Mouse (Mus musculus): ENCODE measurements around the gene Ap1m2.
"Not testable (repeated sequence)": the region's sequence is repeated elsewhere in the genome, so short reads cannot be mapped to it uniquely, and the experiment has no call there.

Gene Ap1m2

DNA sequence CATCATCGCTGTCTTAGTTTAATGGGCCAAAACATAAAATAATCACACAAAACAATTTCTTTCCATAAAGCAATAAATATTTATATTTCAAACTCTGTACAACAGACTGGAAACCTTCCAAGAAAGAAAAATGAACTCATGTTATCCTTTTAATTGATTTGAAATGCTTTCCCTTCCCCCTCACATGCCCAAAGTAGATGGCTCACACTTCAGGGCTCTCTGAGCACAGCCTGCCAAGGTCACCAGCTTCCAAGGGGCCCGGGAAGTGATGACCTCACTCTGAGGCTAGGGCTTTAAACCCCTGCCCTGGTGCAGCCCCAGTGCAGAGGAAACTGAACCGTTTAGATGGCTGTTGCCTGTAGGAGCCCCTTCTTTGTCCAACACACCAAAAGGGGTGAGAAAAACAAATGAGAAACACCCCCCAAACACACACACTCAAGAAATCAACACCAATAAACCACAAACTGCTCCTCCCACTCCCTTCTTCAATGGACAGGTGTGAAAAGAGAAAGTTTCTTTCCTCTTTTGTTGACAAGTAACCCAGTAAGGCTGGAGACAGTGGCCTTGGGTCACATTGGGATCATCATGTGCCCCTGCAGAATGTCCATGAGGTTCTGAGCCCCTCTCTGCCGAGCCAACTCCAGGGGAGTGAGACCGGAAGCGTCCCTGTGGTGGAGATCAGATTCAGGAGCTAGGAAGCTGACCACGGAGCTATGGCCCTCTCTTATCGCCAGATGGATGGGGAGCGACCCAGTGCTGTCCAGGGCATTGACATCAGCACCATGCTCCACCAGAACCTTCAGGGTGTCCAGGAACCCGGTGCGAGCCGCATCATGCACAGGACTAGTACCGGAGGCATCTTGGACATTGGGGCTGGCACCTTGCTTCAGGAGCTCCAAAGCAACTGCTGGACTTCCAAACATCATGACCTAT lies 23.5 kb downstream of the Ap1m2 start:
- DNase-seq, result peak; percentile 55 to 61

DNA sequence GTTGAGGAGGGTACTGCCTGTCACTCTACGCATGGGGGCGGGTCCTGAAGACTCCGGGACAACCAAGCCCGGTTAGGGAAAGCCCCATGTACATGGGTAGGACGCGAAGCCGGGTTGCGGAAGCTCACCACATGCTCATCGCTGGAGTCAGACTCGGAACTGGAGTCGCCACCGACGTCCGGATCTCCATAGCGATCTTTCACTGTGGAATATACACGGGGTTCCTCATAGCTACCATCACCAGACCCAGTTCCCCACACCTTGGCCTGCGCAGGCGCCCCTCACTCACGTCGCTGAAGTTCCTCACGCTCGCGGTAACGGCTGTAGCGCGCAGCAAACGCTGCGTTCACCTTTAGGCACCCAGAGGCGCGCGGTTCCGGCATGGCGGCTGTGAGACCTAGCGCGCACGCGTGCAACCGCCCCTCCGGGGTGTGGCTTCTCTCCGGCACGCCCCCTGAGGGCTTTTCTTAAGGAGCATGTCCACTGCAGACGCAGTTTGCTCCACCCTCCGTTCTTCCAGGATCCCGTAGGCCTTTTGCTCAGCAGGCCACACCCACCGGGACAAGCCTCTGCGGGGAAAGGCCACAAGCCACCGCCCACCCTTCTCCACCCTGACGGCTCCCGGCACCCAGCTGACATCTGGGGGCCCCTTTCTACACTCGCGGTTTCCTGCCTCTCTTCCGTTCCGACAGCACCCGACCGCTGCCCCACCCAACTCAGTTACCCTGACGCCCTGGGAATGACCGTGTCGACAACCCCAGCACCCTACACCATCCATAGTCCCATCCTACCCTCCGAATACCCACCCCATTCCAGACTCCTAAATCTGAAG lies 24.4 kb downstream of the Ap1m2 start, which contains the start of gene Kri1:
Gene Kri1, minus strand, starts transcription at position 399 of the 832 bp plus-strand sequence.
- peak; percentile 96 to 97 for DNase-seq

DNA sequence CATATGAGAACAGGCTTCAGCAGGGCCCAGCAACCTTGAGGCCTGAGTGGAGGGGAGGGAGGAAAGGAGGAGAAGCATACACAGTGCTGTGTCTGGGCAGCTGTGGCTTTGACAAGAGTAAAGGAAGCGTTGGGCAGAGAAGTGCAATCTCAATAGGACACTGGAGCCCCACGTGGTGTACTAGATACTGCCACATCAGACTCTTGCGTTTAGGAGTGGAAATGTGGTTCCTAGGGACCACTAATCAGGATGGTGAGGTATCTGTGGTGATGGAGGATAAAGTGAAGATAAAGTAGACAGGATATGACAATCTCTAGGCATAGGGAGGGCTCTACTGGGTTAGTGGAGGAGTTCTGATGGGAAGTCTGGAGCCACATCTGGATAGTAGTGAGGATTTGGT lies 25.4 kb downstream of the Ap1m2 start:
- no peak for DNase-seq

DNA sequence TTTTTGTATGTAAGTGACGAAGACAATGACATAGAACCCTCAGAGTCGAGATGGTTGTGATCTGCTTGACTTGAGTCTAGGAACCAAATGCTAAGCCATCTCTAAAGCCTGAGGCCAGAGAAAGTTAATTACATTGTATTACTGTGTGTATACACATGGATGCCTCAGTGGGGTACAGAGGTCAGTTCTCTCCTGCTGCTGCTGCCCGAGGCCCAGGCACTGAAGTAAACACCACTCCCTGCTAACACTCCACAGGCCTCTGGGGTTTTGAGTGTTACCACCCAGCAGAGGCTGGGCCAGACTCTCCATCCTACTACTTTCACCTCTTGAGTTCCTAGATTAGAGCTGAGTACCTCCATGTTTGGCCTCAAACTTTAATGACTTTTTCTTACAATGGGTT lies 28.1 kb downstream of the Ap1m2 start:
- no peak for DNase-seq

DNA sequence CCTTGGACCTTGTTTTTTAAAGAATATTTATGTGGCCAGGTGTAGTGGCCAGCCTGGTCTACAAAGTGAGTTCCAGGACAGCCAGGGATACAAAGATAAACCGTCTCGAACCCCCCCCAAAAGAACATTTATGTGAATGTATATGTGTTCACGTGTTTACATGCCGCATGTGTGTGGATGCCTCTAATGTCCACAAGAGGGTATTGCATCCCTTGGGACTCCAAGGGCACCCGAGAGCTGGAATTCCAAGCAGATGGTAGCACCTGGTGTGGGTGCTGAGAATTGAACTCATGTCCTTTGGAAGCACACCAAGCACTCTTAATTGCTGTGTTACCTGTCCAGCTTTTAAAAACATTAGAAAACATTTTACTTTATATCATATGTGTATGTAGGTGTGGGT lies 28.5 kb downstream of the Ap1m2 start:
- DNase-seq, result no peak

DNA sequence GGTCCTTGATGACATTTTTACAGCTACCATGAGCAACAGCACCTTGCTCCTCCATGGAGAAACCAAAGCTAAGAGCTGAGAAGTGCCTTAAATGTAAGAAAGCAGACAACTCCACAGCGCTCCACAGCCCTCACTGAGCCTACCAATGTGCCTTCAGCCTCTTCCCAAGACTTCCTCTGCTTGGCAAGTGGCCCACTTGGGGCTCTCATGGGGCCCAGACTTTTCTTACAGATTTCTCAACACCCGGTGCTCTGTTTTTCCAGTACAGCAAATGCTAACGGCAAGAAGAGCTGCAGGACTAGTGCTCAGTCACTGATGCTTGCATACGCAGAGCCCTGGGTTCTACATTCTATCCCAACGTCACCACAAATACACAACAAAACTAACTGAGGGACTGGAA lies 34.4 kb downstream of the Ap1m2 start:
- DNase-seq, result no peak

DNA sequence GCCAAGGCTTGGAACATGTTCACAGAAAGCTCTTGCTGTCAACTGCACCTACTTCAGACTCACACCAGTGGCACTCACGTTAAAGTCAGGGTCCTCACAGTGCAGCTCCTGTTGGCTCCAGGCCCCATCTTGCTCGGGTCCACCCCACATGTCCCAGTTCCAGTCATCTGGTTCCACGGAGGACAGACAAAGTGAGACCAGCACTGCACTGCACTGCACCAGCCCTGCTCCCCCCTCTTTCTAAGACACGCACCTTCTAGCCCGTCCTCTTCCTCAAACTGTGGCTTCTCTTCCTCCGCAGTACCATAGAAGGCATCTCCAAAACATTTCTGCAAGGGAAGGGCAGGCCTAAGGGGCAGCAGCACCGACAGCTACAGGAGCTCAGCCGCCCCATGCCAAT lies 35.8 kb downstream of the Ap1m2 start:
- DNase-seq, result no peak

DNA sequence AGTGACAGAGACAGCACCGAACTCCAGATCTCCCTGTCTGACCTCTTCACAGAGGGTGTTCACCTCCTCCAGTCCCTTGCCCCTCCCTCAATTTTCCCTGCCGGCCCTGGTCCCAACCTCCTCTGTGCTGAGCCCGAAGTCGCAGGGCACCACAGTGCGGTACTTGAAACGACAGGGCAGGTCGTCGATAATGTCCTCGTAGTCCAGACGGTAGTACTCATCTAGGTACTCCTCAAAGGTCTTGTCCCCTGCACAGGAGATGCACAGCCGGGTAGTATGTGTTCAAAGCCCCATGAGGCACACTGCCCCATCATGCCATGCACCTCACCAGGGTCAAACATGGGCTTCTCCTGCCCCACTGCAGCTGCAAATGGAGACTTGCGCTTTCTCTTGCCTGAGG lies 36.4 kb downstream of the Ap1m2 start:
- DNase-seq, result no peak

DNA sequence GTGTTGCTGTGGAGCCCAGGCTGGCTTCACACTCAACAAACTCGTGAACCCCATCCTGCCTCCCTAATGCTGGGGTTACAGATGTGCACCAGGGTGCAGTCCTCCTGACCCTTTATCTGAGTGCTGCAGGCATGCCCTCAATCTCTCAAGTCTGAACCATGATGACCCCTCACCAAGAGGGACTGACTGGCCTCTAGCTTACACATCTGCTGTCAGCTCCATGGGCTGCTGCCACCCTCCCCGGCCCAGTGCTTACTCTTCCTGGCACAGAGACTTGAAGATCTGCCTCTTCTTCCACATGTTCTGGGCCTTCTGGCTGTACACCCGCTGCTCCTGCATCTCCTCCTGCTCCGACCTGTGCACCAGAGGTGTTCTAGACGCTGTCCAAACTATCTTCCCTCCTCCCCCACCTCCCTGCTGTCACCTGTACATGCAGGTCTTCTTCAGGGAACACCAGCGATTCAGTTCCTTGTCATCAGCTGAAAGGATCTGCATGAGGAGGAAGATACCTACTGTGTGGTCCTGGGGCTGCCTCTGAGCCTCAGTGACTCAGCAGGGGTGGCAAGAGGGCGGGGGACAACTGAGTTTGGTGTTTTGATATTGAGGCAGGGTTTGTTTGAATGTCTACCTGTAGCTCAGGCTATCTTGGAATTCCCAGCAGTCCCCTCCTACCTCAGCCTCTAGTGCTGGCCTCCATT lies 37.0 kb downstream of the Ap1m2 start:
- no peak for DNase-seq

DNA sequence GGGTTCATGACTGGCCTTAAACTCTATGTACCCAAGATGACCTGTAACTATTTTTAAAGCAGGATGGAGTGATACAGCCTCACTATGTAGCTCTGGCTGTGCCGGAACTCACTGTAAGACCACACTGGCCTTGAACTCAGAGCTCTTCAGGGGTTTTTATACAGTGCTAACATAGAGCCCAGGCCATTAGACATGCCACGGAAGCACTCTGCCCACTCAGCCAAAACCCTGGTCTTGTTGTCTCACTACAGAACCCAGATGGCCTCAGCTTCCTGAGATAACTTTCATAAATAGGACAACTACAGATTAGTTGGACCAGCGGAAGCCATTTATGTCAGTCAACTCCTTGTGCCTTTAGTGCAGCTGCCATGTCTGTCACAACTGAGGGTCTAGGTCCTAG lies 37.8 kb downstream of the Ap1m2 start:
- no peak for DNase-seq

DNA sequence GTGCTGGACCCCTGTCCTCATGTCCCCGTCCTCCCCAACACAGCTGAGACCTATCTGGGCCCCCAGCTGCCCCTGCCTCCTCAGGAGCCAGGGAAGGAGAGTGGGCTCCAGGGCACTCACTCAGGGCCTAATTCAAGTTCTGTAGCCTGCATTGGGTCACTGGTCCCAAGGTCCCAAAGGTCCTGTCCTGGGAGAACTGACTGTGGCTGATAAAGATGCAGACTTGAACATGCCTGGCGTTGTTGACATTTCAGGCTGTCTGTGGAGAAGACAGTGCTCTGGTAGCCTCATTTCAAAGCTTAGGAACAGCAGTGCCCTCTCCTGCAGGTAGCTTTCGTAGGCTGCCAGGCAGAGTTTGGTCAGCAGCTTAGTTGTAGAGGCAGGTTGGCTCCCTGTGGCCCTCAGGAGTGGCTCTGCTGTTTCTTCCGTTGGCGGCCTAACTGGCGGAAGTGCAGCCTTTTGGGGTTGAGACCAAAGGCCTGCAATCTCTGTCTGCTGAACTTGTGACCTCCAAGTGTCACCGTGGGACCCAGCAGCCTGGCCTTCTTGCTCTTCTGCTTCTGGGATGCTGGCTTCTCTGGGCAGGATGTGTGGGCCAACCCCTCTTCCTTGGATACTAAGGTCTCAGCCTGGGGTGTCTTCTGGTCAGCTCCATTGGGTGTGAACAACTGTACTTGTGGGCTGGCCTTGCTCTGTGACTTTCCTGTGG lies 38.5 kb downstream of the Ap1m2 start:
- no peak for DNase-seq

DNA sequence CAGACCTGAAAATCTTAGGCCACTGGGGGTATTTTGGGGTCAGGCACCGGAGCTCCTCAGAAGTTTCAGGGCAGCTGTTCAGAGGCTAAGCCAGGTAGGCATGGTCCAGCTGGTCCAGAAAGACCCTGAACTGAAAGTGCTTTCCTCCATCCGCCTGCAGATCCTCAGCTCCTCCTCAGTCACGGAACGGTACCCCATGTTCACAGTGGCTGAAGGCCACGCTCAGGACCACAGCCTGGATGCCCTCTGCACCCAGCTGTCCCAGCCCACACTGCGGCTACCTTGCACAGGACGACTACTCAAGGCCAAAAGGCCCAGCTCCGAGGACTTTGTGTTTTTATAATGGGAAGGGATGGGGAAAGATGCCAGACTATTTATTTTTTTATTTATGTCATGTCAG lies 39.0 kb downstream of the Ap1m2 start:
- no peak for DNase-seq

DNA sequence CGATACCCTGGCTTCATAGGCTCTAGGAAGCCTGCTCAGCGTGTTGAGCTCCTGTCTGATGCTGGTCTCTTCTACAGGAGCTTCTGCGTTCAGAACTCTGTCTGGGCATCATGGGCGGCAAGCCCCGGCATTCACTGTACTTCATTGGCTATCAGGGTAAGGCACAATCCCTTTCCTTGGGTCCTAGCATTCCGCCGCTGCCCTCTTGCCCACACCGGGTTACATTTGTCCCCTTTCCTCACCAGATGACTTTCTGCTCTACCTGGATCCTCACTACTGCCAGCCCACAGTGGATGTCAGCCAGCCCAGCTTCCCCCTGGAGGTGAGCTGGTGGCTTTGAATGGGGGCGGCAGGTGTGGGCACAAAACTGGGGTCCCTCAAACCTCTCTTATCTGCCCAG lies 39.7 kb downstream of the Ap1m2 start:
- no peak for DNase-seq

DNA sequence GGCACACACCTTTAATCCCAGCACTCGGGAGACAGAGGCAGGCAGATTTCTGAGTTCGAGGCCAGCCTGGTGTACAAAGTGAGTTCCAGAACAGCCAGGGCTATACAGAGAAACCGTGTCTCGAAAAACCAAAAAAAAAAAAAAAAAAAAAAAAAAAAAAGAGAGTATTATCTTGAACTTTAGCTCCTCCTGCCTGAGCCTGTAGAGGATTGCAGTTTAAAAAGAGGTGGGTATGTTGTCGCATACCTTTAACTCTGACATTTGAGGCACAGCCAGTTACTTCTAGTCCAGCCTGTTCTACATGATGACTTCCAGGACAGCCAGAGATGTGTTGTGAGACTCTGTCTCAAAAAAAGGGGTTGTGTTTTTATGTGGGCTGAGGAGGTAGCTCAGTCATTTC lies 42.5 kb downstream of the Ap1m2 start:
- DNase-seq, result not testable (repeated sequence)

DNA sequence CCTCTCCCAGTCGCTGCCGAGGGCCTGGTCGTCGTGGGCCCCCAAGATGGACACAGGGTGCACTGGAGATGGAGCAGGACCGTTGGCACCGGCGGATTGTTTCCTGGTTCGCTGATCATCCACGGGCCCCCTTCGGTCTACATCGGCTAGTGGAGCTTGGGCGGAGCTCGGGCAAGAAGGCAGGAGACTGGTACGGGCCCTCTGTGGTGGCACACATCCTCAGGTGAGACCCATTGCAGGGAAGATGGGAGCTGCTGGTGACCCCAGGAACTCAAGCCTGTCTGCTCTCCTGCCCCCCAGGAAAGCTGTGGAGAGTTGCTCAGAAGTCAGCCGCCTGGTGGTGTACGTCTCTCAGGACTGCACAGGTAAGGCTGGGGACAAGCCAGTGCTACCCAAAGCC lies 43.8 kb downstream of the Ap1m2 start:
- DNase-seq, result no peak

DNA sequence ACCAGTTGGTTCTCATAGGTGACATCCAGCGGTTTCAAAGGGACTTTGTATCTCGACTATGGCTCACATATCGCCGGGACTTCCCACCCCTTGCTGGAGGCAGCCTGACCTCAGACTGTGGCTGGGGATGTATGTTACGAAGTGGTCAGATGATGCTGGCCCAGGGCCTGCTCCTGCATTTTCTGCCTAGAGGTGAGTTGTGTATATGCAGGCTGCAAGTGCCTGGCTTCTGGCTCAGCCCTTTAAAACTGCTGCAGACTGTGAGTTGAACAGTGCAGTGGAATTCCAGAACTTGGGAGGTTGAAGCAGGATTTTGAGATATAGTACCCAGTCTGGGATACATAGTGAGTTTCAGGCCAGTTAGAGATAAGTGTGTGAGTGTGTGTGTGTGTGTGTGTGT lies 45.2 kb downstream of the Ap1m2 start:
- DNase-seq, result no peak

DNA sequence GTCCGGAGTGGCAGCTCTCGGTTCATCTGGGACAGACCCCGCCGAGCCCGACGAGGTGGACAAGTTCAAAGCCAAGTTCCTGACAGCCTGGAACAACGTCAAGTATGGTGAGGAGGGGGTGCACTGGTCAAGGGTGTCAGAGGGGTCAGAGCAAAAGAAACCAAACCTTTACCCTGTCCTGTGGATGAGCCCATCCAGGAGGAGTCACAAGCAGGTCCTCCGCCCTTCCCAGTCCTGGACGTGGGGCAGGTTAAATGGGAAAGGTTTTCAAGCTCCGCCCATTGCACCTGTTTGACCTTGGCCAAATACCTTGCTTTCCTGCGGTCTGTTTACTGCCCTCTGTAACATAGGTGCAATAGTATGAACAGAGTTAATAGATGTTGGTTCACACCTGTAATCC lies 46.5 kb downstream of the Ap1m2 start:
- no peak for DNase-seq

DNA sequence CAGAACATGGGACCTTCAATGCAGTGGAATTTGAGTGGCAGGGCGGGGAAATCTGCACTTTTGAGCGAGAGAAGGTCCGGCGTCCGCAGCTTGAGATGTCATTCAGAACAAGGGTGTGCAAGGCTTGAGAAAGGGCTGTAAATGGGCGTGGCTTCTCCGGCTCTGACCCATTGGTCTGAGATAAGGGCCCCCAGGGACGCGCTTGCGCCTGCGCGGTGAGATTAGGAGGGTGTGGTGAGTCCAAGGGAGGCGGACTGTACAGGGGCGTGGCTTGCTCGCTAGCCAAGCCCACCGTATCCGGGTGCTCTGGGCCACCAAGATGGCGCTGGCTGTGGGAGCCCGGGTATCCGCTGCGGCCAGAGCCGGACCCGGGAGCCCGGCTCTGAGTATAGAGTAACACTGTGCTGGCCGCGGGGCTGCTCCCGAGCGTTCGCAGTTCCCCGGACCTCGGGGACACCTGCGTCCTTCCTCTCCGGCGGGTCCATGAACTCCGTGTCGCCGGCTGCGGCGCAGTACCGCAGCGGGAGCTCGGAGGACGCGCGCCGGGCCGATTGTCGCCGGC lies 47.1 kb downstream of the Ap1m2 start, which contains the start of gene Atg4d:
Gene Atg4d, plus strand, starts transcription at position 294 of the 562 bp plus-strand sequence.
- DNase-seq, result peak; percentile 98

DNA sequence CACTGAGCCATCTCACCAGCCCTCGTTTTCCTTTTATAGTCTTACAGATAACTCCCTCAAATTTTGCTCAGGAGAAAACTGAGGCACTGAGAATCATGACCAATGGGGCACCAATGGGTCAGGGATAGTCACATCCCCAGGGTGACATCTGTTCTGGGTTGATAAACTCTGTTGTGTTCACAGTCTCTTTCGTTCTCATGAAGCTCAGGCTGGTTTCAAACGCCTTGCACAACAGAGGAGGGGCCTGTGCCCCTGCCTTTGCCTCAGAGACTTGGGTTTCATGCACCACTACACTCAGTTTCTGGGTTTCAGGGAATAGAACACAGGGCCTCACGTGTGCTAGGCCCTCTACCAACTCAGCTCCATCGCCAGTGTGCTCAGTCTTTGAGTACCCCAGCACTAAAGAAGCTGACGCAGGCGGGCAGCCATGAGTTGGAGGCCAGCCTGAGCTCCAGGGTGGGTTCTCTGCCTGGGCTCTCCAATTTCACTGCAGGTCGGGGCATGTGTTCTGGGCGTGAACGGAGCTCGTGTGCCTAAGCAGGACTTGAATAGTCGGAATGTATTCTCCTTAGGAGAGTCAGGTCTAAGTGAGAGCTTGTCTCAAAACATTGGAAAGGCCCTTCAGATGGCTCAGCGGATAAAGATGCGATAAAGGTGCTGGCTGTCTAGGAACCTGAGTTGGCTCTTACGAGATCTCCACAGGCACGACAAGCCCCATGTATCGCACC lies 47.7 kb downstream of the Ap1m2 start:
- DNase-seq, result no peak

DNA sequence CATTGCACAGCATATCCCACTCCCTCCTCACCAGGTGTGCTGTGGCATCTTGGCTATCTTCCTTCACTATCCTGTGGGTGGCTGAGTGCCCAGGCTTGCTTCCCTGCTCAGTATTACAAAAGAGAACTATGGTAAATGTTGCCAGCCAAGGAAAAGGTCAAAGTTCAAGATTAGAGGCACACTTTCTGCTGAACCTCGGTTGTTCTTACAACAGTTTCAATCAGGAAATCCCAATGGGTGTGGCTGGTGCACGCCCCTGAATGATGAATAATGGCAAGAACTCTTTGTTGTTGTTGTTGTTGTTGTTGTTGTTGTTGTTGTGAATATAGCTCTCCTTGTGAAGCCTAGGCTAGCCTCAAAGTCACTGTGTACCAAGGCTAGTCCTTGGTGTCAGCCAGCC lies 50.3 kb downstream of the Ap1m2 start:
- DNase-seq, result no peak

DNA sequence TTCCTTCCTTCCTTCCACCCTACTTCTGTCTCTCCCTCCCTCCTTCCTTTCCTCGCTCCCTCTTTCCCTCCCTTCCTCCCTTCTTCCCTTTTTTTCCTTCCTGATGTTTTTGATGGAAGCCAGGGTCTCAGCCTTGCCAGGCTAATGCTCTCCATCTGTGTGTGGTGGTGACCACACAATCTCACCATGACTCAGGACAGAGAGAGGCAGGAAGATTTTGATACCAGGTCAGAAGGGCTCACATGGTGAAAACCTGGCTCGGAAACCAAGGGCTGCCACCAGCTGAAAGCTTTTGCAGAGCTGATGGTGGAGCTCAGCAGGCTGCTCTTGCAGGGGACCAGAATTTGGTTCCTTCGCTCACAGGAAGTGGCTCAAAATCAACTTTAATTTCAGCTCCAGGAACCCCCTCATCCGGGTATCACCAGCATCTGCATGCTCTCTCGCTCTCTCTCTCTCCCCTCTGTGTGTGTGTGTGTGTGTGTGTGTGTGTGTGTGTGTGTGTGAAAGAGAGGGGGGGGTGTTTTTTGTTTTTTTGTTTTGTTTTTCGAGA lies 51.6 kb downstream of the Ap1m2 start:
- DNase-seq, result no peak
